Mouse (Mus musculus) Patski (cell line): ENCODE measurements around the gene Apoh. TPM values are rescaled to one million over a fixed set of nuclear protein-coding genes. Genes with fewer than 3 reads are reported as not detected.

Experiments
- ATAC-seq: fragments of 100-300 bp; one replicate; pipeline ENCODE4 v1.8.0; 2021
- CTCF ChIA-PET: fragments of 350-600 bp; sonication (Branson Sonifier 250); formaldehyde crosslinking; loops from one replicate; lab custom pipeline; 2022; ENCODE audit warnings: inconsistent platforms; lab: Charles Lee
- POLR2A ChIA-PET: fragments of 350-600 bp; sonication (Branson Sonifier 250); formaldehyde crosslinking; loops from one replicate; lab custom pipeline; 2022; ENCODE audit warnings: antibody characterized with exemption, inconsistent platforms; lab: Charles Lee
- DNase-seq: peaks from one replicate; pipeline ENCODE4 v3.0.0-alpha.2; 2011; ENCODE audit warnings: low read depth, low spot score
- H3K27me3 ChIP-seq: fragments of 371-371 bp; one replicate; pipeline ENCODE4 v1.5.1; 2021
- CTCF ChIP-seq: fragments of 100-300 bp; IDR thresholded peaks from one replicate; pipeline ENCODE4 v1.5.1; 2021
- in situ Hi-C: fragments of 300-500 bp; cut with MboI; formaldehyde crosslinking; loops from 3 replicates; pipeline ENCODE4 v1.11.1; 2018; ENCODE audit warnings: low pct_unique_long_range_greater_than_20kb, mixed read lengths
- polyA plus RNA-seq: library from polyadenylated mRNA; unstranded; gene quantifications from one replicate; pipeline ENCODE4 v1.2.3, GENCODE M21; 2021

Apoh gene
- polyA plus RNA-seq, 1 experiment from 2014 or later: 0.35 TPM

DNA sequence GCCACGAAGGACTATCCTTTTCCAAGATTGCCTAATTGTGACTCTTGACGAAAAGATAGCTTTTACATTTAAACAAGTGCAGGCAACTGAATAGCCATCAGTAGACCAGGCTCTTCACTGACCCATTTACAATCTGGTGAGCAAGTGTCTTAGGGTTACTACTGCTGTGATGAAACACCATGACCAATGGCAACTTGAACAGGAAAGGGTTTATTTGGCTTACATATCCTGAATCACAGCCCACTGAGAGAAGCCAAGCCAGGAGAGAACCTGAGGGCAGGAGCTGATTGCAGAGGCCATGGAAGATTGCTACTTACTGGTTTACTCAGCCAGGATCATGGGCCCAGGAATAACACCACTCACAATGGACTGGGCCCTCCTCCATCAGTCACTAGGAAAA is 2.2 kb downstream of the Apoh start:
- ChIA-PET POLR2A (interaction anchor here (1.3 to 3.3 kb wide), 2 partner anchors 9 to 19 kb away, joined by 9 to 15 read pairs; no protein-coding TSS in a partner anchor), CTCF (interaction anchor here (0.7 to 1.0 kb wide), 4 partner anchors 8 to 33 kb away, joined by 3 to 4 read pairs (median 3); no protein-coding TSS in a partner anchor)
- H3K27me3 ChIP-seq: no peaks in the 10 kb centered on the region
- no peak for DNase-seq
- no peak for TF ChIP-seq CTCF
- in situ Hi-C loops: no loop called here
- ATAC-seq: no peak

GRCm38 (mm10) chr11:108350799-108351198 is 7.6 kb downstream of the Apoh start:
- no peak for DNase-seq
- ChIA-PET POLR2A (interaction anchor here (0.6 kb wide), 1 partner anchor 111 kb away, joined by 3 read pairs; no protein-coding TSS in a partner anchor), CTCF (no interaction called here)
- TF ChIP-seq CTCF: no peak
- in situ Hi-C loops: no loop called here
- ATAC-seq: no peak
- H3K27me3 ChIP-seq: no peaks in the 10 kb centered on the region

DNA sequence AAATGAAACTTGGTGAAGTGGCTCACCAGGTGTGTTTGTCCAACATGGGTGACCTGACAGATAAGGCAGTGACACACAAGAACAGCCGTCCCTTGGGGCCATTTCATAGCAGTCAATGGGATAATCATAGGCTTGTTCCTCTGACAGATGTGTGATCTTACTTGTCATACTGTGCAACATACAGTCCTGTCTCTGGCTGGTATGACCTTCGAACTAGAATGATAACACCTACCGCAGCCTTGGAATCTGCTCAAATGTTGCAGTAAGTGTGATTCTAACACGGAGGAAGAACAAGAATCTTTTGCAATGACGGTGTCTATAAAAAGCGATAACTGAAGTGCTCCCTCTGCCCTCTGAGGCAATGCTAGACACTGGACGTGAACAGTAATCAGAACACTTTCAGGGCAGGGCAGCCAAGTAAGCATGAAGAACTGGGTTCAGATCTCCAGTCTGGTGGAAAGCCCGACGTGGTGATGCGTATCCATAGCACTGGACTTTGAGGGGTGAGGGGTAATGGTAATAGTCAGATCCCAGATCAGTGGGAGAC is 9.8 kb downstream of the Apoh start:
- no peak for ATAC-seq
- ChIA-PET CTCF (no interaction called here), POLR2A (no interaction called here)
- H3K27me3 ChIP-seq: no peaks in the 10 kb centered on the region
- no peak for DNase-seq
- TF ChIP-seq CTCF: no peak
- in situ Hi-C loops: no loop called here

DNA sequence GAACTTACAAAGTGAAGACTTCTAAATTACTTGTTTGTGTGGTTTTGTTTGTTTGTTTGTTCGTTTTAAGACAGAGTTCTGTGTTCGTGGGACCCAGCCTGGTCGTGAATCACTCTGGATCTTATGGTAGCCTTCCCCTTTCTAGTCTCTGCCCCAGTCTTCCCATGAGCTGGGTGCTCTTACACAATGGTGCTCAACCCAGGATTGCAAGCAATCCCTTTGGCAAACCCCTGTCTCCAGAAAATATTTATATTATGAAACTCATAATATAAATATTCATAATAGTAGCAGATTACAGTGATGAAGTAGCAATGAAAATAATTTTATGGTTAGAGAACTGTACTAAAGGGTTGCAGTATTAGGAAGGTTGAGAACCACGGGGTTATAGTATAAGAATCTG is 12.9 kb downstream of the Apoh start:
- CTCF ChIA-PET: no interaction called here
- DNase-seq (no peak), ATAC-seq (no peak)
- in situ Hi-C loops: no loop called here
- POLR2A ChIA-PET: no interaction called here
- TF ChIP-seq CTCF: no peak
- no peaks in the 10 kb centered on the region for H3K27me3 ChIP-seq

- in situ Hi-C loops: no loop called here
- CTCF ChIA-PET: interaction anchor here (1.4 kb wide), 1 partner anchor 16 kb away, joined by 4 read pairs; no protein-coding TSS in a partner anchor
- no peaks in the 10 kb centered on the region for H3K27me3 ChIP-seq
- POLR2A ChIA-PET: interaction anchor here (0.5 kb wide), 1 partner anchor 17 kb away, joined by 6 read pairs; no protein-coding TSS in a partner anchor
- ATAC-seq (no peak), DNase-seq (no peak)
- TF ChIP-seq CTCF: no peak
These were observed 15.8 kb downstream of the Apoh start for GRCm38 (mm10) chr11:108358911-108359310.

- TF ChIP-seq CTCF: no peak
- no peak for DNase-seq
- ChIA-PET POLR2A (no interaction called here), CTCF (no interaction called here)
- no peaks in the 10 kb centered on the region for H3K27me3 ChIP-seq
- no peak for ATAC-seq
- in situ Hi-C loops: no loop called here
These were observed 17.8 kb downstream of the Apoh start for GRCm38 (mm10) chr11:108360983-108361382.

DNA sequence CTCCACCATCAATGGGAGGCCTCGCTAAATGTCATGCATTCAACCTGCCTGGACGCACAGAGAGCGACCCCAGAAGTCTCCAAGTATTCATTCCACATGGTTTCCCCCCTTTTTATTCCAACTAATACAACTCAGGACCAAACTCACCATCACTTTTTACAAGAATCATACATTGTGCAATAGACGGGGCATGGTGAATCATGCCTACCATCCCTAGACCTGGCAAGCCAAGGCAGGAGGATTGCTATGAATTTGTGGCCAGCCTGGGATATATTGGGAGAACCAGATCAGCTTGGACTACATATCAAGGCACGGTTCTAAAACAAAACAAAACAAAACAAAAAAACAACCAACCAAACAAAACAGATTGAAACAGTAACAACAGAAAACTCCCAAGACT is 19.8 kb downstream of the Apoh start:
- no peaks in the 10 kb centered on the region for H3K27me3 ChIP-seq
- ChIA-PET CTCF (no interaction called here), POLR2A (interaction anchor here (3.4 kb wide), 1 partner anchor 19 kb away, joined by 15 read pairs; the partner anchor contains the start of genes Apoh and Prkca)
- no peak for TF ChIP-seq CTCF
- no peak for DNase-seq
- in situ Hi-C loops: no loop called here
- no peak for ATAC-seq

- in situ Hi-C loops: no loop called here
- POLR2A ChIA-PET: interaction anchor here (0.8 to 3.4 kb wide), 2 partner anchors 20 to 91 kb away, joined by 3 to 15 read pairs; partner anchors contain the start of genes Apoh and Prkca
- H3K27me3 ChIP-seq: no peaks in the 10 kb centered on the region
- ATAC-seq: no peak
- DNase-seq: no peak
- no peak for TF ChIP-seq CTCF
- CTCF ChIA-PET: interaction anchor here (0.7 to 1.4 kb wide), 6 partner anchors 14 to 353 kb away, joined by 3 to 4 read pairs (median 4); no protein-coding TSS in a partner anchor
These were observed 20.8 kb downstream of the Apoh start for GRCm38 (mm10) chr11:108363991-108364390.

- POLR2A ChIA-PET: interaction anchor here (0.6 to 3.4 kb wide), 3 partner anchors 21 to 268 kb away, joined by 3 to 15 read pairs (median 5); partner anchors contain the start of genes Apoh and Prkca
- DNase-seq: peak; percentile 91
- peak; percentile 98 for ATAC-seq
- in situ Hi-C loops: loop anchor here (5.0 kb wide), 1 partner anchor 98 kb away; no protein-coding TSS in a partner anchor
- no peaks in the 10 kb centered on the region for H3K27me3 ChIP-seq
- TF ChIP-seq CTCF: no peak
- CTCF ChIA-PET: interaction anchor here (0.8 to 1.4 kb wide), 5 partner anchors 13 to 354 kb away, joined by 3 to 4 read pairs (median 4); no protein-coding TSS in a partner anchor
These were observed 21.9 kb downstream of the Apoh start for GRCm38 (mm10) chr11:108364945-108365589.

- POLR2A ChIA-PET: interaction anchor here (3.4 kb wide), 1 partner anchor 21 kb away, joined by 15 read pairs; the partner anchor contains the start of genes Apoh and Prkca
- no peaks in the 10 kb centered on the region for H3K27me3 ChIP-seq
- no peak for TF ChIP-seq CTCF
- CTCF ChIA-PET: interaction anchor here (0.8 kb wide), 1 partner anchor 19 kb away, joined by 3 read pairs; no protein-coding TSS in a partner anchor
- ATAC-seq (peak; percentile 4), DNase-seq (no peak)
- in situ Hi-C loops: loop anchor here (5.0 kb wide), 1 partner anchor 98 kb away; no protein-coding TSS in a partner anchor
These were observed 22.4 kb downstream of the Apoh start for GRCm38 (mm10) chr11:108365600-108365999.
